Mouse (Mus musculus) testis, adult 2 months (tissue): ENCODE data around the gene Trpm5.

Experiments used
- CTCF ChIP-seq: fragments of 200-500 bp; IDR thresholded peaks from 2 replicates; pipeline ENCODE4 v1.5.1; 2012; ENCODE audit warnings: low read depth, mild to moderate bottlenecking, inconsistent platforms, low read length, moderate library complexity; ENCODE audit not compliant: control insufficient read depth, insufficient read depth, insufficient replicate concordance
- POLR2A ChIP-seq: fragments of 200-500 bp; IDR thresholded peaks from 2 replicates; pipeline ENCODE4 v1.6.1; 2012; ENCODE audit warnings: low read depth, mild to moderate bottlenecking, inconsistent platforms, low read length, moderate library complexity; ENCODE audit not compliant: control insufficient read depth

- TF ChIP-seq CTCF (no peak), POLR2A (no peak)
Measured at GRCm38 (mm10) chr7:143075394-143075793, 19.0 kb downstream of the Trpm5 start.
